Mouse (Mus musculus) erythroblast, adult 5-6 weeks (primary cell): ENCODE results near the gene Srrm4. TPM values are rescaled to one million over a fixed set of nuclear protein-coding genes. Genes with fewer than 3 reads are reported as not detected.

Source experiments
- ATAC-seq: replicated peaks from 2 replicates; pipeline ENCODE4 v1.8.0; 2016; ENCODE audit warnings: moderate number of reproducible peaks, mild to moderate bottlenecking, moderate TSS enrichment, inconsistent platforms; ENCODE audit not compliant: poor library complexity, low FRiP score, severe bottlenecking
- total RNA-seq, 2 experiments: library from RNA; stranded (forward) in 1 of 2; stranded (reverse) in 1 of 2; fragments of 150-400 nt in 1 of 2; fragments of 200-764, 138-1000 nt in 1 of 2; gene quantifications; 2 replicates each; pipeline versions ENCODE4 v1.2.3 to v1.2.4; 2015 to 2017; ENCODE audit warnings: low replicate concordance in 2 of 2

Gene Srrm4
- total RNA-seq, 2 experiments from 2014 or later: not detected

- no peak for ATAC-seq
Measured at GRCm38 (mm10) chr5:116556614-116557013, 35.0 kb downstream of the Srrm4 start.

GRCm38 (mm10) chr5:116553868-116554267 lies 37.7 kb downstream of the Srrm4 start:
- ATAC-seq: no peak

- ATAC-seq: no peak
Measured at GRCm38 (mm10) chr5:116553106-116553505, 38.5 kb downstream of the Srrm4 start.

DNA sequence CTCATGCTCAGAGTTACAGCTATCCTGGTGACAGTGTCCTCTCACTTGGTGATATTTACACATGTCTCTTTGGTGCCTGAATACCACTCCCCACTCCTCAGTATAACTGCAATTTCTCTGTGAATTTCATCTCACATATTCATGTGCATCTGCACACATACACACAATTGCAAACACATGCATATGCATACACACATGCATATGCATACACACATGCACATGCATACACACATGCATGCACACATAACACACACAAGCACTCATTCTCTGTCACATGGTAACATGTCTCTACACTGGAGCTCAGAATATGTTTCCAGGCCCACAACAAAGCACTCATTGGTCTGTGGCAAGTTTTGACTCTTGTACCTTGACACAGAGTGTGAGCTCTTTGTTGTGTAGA lies 39.0 kb downstream of the Srrm4 start:
- ATAC-seq: no peak

GRCm38 (mm10) chr5:116545746-116546145 lies 45.9 kb downstream of the Srrm4 start:
- ATAC-seq: no peak

DNA sequence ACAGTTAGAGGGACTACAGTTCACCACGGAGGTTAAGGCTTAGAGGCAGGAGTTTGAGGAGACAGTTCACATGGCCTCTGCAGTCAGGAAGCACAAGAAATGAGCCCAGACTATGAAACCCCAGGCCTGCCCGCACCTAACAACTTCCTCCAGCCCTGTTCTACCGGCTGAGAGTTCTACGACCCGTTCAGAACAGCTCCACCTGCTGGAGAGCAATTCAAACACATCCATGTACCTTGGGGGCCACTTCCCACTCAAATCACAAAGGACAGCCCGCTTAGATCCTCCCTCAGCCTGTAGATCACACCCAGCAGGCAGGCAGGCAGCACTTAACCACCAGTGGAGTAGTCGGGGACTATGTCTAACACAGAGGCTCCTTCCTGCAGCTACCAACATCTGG lies 49.3 kb downstream of the Srrm4 start:
- no peak for ATAC-seq

- ATAC-seq: no peak
Measured at GRCm38 (mm10) chr5:116541128-116541527, 50.5 kb downstream of the Srrm4 start.

GRCm38 (mm10) chr5:116539360-116539759 lies 52.3 kb downstream of the Srrm4 start:
- no peak for ATAC-seq

DNA sequence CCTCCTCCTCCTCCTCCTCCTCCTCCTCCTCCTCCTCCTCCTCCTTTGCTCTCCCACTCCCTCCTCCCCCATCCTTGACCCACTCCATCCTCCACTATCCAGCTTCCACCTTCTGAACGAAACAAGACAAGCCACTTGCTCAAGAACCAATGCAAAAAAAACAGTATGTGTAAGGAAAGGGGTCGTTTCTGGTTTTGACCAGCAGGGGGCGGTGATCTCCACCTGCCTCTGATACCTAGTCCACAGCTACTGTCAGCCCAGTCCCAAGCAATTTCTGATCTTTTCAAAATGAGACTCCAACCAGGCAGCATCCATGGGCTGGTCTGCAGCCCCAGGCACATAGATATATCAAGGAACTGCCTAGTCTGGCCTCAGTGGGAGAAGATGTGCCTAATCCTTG lies 53.1 kb downstream of the Srrm4 start:
- no peak for ATAC-seq

GRCm38 (mm10) chr5:116526324-116526723 lies 65.3 kb downstream of the Srrm4 start:
- ATAC-seq: no peak

DNA sequence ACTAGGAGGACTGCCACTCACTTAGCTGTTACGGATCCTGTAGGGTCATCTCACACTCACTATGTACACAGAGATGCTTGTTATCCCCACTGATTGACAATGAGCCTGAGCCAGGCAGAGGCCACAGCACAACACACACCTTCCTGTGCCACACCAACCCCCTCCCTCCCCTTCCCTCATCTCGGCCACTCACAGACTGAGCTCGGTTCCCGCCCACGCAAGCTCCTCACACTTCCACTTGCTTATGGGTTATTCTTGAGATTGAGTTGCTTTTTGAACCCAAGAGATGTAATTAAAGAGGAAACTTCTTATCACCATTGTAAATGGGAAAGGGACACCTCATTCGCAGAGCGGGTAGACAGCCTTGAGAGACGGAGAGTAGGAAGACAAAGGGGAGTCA lies 66.3 kb downstream of the Srrm4 start:
- no peak for ATAC-seq

DNA sequence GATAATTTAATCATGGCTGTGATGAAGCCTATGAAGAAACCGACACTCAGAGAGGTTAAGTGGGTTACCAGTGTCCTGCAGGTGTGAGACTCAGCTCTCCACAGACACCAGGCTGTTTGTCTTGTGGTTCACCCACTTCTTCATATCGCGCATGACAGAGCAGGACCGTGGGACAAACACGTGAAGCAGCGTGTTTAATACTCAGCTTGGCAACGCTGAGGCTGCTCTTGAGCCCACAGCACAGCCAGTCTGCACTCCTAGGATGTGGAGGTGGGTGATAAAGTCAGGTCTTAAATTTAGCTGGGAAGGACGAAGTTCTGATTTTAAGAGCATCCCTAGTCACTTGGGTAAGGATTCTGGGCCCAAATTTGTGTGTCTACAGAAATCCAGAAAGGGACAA lies 68.1 kb downstream of the Srrm4 start:
- ATAC-seq: no peak

DNA sequence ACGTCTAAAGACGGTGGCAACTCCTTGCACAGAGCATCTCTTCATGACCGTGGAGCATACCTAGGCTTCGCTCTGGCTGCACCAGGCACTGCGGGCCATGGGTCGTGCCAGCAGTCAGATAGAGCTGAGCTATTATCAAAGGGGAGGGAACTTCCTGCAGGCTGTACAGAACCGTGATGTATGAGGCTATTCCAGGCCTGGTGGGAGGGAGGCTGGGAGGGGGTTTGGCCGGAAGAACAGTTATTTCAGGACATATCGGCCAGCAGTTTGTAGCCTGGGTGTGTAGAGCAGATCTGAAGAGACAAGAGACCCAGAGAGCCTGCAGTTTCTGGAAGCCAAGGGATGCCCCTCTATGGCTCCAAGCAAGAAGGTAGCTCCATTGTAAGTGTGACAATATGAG lies 68.5 kb downstream of the Srrm4 start:
- ATAC-seq: no peak

- no peak for ATAC-seq
Measured at GRCm38 (mm10) chr5:116522273-116522672, 69.3 kb downstream of the Srrm4 start.

GRCm38 (mm10) chr5:116518047-116518446 lies 73.6 kb downstream of the Srrm4 start:
- ATAC-seq: no peak

GRCm38 (mm10) chr5:116512135-116512534 lies 79.5 kb downstream of the Srrm4 start:
- no peak for ATAC-seq

DNA sequence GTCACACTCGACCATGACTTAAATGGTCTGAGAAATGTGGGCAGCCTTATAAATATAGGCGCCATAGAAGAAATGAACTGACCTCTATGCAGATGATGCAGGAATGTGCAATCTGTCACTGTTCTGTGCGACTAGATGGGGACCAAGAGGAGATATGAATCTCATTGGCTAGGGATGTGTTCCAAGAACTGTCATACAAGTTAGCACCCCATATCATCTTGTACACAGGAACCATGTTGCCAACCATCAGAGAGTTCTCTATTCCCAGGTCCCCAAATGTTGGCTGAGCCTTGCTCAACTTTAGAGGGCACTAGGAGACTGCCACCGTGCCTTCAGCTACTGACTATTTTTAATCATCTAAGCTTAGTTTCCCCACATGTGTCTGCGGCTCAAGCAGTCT lies 81.4 kb downstream of the Srrm4 start:
- no peak for ATAC-seq

- ATAC-seq: no peak
Measured at GRCm38 (mm10) chr5:116501342-116501741, 90.3 kb downstream of the Srrm4 start.

GRCm38 (mm10) chr5:116498880-116499640 lies 92.6 kb downstream of the Srrm4 start:
- ATAC-seq: no peak

GRCm38 (mm10) chr5:116497866-116498265 lies 93.8 kb downstream of the Srrm4 start:
- ATAC-seq: no peak

GRCm38 (mm10) chr5:116497205-116497604 lies 94.4 kb downstream of the Srrm4 start:
- ATAC-seq: no peak

DNA sequence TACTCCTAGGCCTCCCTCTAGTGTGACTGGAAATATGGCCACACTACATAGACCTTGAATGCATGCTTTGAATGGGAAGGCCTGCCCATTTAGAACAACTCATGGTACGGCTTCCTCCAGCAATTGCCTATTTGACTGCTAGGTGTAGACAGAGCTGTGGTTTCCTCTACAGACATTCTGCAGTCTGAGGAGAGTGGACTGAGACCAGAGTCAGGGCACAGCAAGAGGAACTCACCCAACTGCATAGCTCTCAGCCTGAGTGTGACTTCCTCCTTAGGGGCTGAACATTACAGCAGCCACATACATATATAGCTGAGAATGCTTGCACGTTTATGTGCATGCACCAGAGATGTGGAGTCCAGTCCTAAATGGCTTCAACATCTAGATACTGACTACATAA lies 94.9 kb downstream of the Srrm4 start:
- ATAC-seq: no peak
